In the genomic region with DNA sequence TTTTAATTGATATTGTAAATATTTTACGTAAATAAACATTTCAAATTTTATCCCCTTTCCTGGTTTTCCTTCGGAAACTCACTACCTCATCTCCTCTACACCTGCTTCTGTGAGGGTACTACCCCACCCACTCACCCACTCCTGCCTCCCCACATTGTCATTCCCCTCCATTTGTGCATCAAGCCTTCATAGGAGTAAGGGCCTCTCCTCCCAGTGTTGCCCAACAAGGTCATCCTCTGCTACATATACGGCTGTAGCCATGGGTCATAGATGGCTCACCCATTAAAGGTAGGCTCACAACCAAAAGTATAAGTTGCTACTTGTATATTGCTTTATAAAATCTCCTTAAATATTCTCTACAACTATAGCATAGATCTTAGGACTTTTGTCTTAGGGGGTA, we compare ENCODE assay signal across 25 mouse cellular contexts. TPM values are rescaled to one million over a fixed set of nuclear protein-coding genes. Genes with fewer than 3 reads are reported as not detected.
DNase-seq lines count a peak whose midpoint lies in the region; ATAC-seq and TF ChIP-seq lines count a peak whose summit lies in the region.
"Had no signal": no experiment of that assay in that cellular context is flagged by ENCODE, and none has a peak within 500 bp of the region (broad histone marks: within the 10 kb centered on the region; RNA-seq: fewer than 3 reads in every experiment).

No protein-coding gene starts in this region.

- H3K4me3 ChIP-seq in liver, embryonic 12.5 days: no peak overlapping the region
- H3K4me3 ChIP-seq in liver, postnatal 0 days (ENCODE audit: low read depth, low read length): no peak overlapping the region
- no peak overlapping the region for H3K4me3 ChIP-seq in brown adipose tissue, adult 24 weeks (ENCODE audit: insufficient read depth, low read depth, low read length)
- no peak overlapping the region for H3K4me3 ChIP-seq in forebrain, embryonic 13.5 days
- H3K4me3 ChIP-seq: embryonic facial prominence, embryonic 10.5 days; embryonic facial prominence, embryonic 13.5 days; erythroblast, embryonic 14.5 days; forebrain, embryonic 12.5 days; heart, embryonic 10.5 days; hindbrain, embryonic 12.5 days; hindbrain, embryonic 15.5 days had no signal

- no peak for ATAC-seq in liver, embryonic 12.5 days
- ATAC-seq in liver, postnatal 0 days: no peak
- no peak for ATAC-seq in forebrain, embryonic 13.5 days
- ATAC-seq: activated CD4-positive, CD25-positive, alpha-beta regulatory T cell, adult 4 months; CD4-positive, CD25-positive, alpha-beta regulatory T cell, adult 4 months; forebrain, embryonic 16.5 days; intestine, postnatal 0 days had no signal

- H3K4me1 ChIP-seq in liver, embryonic 12.5 days: peaks cover 86% of the 10 kb centered on the region
- H3K4me1 ChIP-seq in liver, postnatal 0 days (ENCODE audit: insufficient read depth): peaks cover 46% of the 10 kb centered on the region
- peaks cover 26% of the 10 kb centered on the region for H3K4me1 ChIP-seq in brown adipose tissue, adult 24 weeks (ENCODE audit: control insufficient read depth, insufficient read depth, insufficient read length, low read length)
- peaks cover 24% of the 10 kb centered on the region for H3K4me1 ChIP-seq in forebrain, embryonic 13.5 days

- H3K9me3 ChIP-seq in liver, embryonic 12.5 days (replicated peaks): no peaks in the 10 kb centered on the region
- H3K9me3 ChIP-seq in liver, postnatal 0 days (ENCODE audit: low read length): no peaks in the 10 kb centered on the region
- no peaks in the 10 kb centered on the region for H3K9me3 ChIP-seq in forebrain, embryonic 13.5 days (replicated peaks)
- H3K9me3 ChIP-seq: embryonic facial prominence, embryonic 10.5 days; embryonic facial prominence, embryonic 13.5 days; forebrain, embryonic 12.5 days; heart, embryonic 10.5 days; hindbrain, embryonic 12.5 days; hindbrain, embryonic 15.5 days had no signal

- WGBS in liver, embryonic 12.5 days (ENCODE audit: insufficient replicate concordance): 78% methylated on average over 3 of the region's 3 CpGs
- 74% methylated on average over 3 of the region's 3 CpGs for WGBS in liver, postnatal 0 days (ENCODE audit: insufficient replicate concordance)
- 92% methylated on average over 3 of the region's 3 CpGs for WGBS in forebrain, embryonic 13.5 days

- H3K36me3 ChIP-seq in liver, embryonic 12.5 days: peaks cover 14% of the 10 kb centered on the region; the same call in 1 of the 2 replicates
- H3K36me3 ChIP-seq in liver, postnatal 0 days (replicated peaks; ENCODE audit: insufficient read depth, low read length): no peaks in the 10 kb centered on the region; the same call in 1 of the 2 replicates
- H3K36me3 ChIP-seq in forebrain, embryonic 13.5 days (ENCODE audit: poor library complexity, severe bottlenecking): no peaks in the 10 kb centered on the region
- H3K36me3 ChIP-seq: embryonic facial prominence, embryonic 10.5 days; embryonic facial prominence, embryonic 13.5 days; forebrain, embryonic 12.5 days; heart, embryonic 10.5 days; hindbrain, embryonic 12.5 days; hindbrain, embryonic 15.5 days had no signal

- H3K27ac ChIP-seq in liver, embryonic 12.5 days: 0 out of 2 replicates have a peak overlapping the region, but pooled peaks have one; percentile 14
- no peak overlapping the region for H3K27ac ChIP-seq in liver, postnatal 0 days (ENCODE audit: low read depth)
- peak overlapping the region; percentile 57 for H3K27ac ChIP-seq in brown adipose tissue, adult 24 weeks (replicated peaks; ENCODE audit: low read depth, low read length)
- H3K27ac ChIP-seq in forebrain, embryonic 13.5 days: no peak overlapping the region
- H3K27ac ChIP-seq: embryonic facial prominence, embryonic 10.5 days; embryonic facial prominence, embryonic 13.5 days; forebrain, embryonic 12.5 days; heart, embryonic 10.5 days; hindbrain, embryonic 12.5 days; hindbrain, embryonic 15.5 days had no signal

- no peak overlapping the region for H3K9ac ChIP-seq in liver, embryonic 12.5 days
- no peak overlapping the region for H3K9ac ChIP-seq in liver, postnatal 0 days (replicated peaks)
- H3K9ac ChIP-seq in forebrain, embryonic 13.5 days: no peak overlapping the region
- H3K9ac ChIP-seq: embryonic facial prominence, embryonic 13.5 days; forebrain, embryonic 12.5 days; hindbrain, embryonic 12.5 days; hindbrain, embryonic 15.5 days had no signal

- no peak overlapping the region for H3K4me2 ChIP-seq in liver, embryonic 12.5 days
- H3K4me2 ChIP-seq in liver, postnatal 0 days (ENCODE audit: low read depth, low read length): no peak overlapping the region
- no peak overlapping the region for H3K4me2 ChIP-seq in forebrain, embryonic 13.5 days
- H3K4me2 ChIP-seq: embryonic facial prominence, embryonic 13.5 days; forebrain, embryonic 12.5 days; hindbrain, embryonic 12.5 days; hindbrain, embryonic 15.5 days had no signal

- no peaks in the 10 kb centered on the region for H3K27me3 ChIP-seq in liver, embryonic 12.5 days (replicated peaks)
- H3K27me3 ChIP-seq in liver, postnatal 0 days (ENCODE audit: insufficient read depth, low read length): no peaks in the 10 kb centered on the region
- no peaks in the 10 kb centered on the region for H3K27me3 ChIP-seq in forebrain, embryonic 13.5 days
- H3K27me3 ChIP-seq: embryonic facial prominence, embryonic 13.5 days; forebrain, embryonic 12.5 days; hindbrain, embryonic 12.5 days; hindbrain, embryonic 15.5 days had no signal

- no peak for TF ChIP-seq EP300 in liver, postnatal 0 days (IDR thresholded peaks at IDR 0.05; ENCODE audit: low read depth)

- TF ChIP-seq CTCF in liver, postnatal 0 days (IDR thresholded peaks at IDR 0.05; ENCODE audit: low read depth): no peak

- peak; percentile 64 for DNase-seq in heart, adult 11 months
- no peak for DNase-seq in heart, adult 8-10 months (ENCODE audit: low spot score)
- DNase-seq in liver, postnatal 0 days: no peak
- DNase-seq: adrenal gland, adult 8-10 months; adrenal gland, postnatal 25 days; cerebellum, adult 18-20 months; cerebellum, adult 9-11 months; cerebellum, postnatal 25 days; embryo, embryonic 11 days; gastrocnemius, postnatal 10 days; gastrocnemius, postnatal 36 days had no signal

RNA-seq across cellular contexts. Expression of a gene that starts 34.9 kb away (rescaled TPM):
- 100 to 1,000 TPM; 226 to 256 (median 245) TPM for total RNA-seq in heart, adult 8-10 months (2022)
- 169 and 171 TPM in 2 replicates for polyA plus RNA-seq in liver, embryonic 12.5 days (2016; fragmentation: Nextera tagmentation; extraction: Ambion mirVana)
- 61.3 and 73.3 TPM in 2 replicates for polyA plus RNA-seq in liver, postnatal 0 days (2015; fragmentation: Nextera tagmentation; extraction: Ambion mirVana)
- polyA plus RNA-seq in brown adipose tissue, adult 24 weeks (2012; ENCODE audit: insufficient read depth, insufficient read length, missing spikeins): 127 and 136 TPM in 2 replicates
- 38.8 and 39.9 TPM in 2 replicates for polyA plus RNA-seq in forebrain, embryonic 13.5 days (2015; fragmentation: Nextera tagmentation; extraction: Ambion mirVana)

Comparison
In these comparisons a context has a peak if more than half of its experiments do, and no peak if none do; other contexts are left out.
1. H3K27ac ChIP-seq: peak in liver, embryonic 12.5 days (single experiment) and brown adipose tissue, adult 24 weeks (single experiment); none in liver, postnatal 0 days (single experiment) and forebrain, embryonic 13.5 days (single experiment).